Mouse (Mus musculus) G1E (cell line): ENCODE data around the gene Lin7b. TPM values are rescaled to one million over a fixed set of nuclear protein-coding genes. Genes with fewer than 3 reads are reported as not detected.

Experiments
- ATAC-seq: 2 replicates; pipeline ENCODE4 v1.8.0; 2016; ENCODE audit warnings: mild to moderate bottlenecking; ENCODE audit not compliant: insufficient number of reproducible peaks, poor library complexity, low FRiP score, severe bottlenecking; ENCODE audit errors: extremely low read depth
- DNase-seq: peaks from one replicate; pipeline ENCODE4 v3.0.0; 2012; ENCODE audit warnings: low spot score
- H3K27me3 ChIP-seq: 2 replicates; pipeline ENCODE4 v1.6.1; 2012; ENCODE audit warnings: mild to moderate bottlenecking, low read length, inconsistent platforms; ENCODE audit not compliant: insufficient read depth
- H3K36me3 ChIP-seq: replicated peaks from 2 replicates; pipeline ENCODE3; 2012; ENCODE audit warnings: mild to moderate bottlenecking, inconsistent platforms
- H3K4me1 ChIP-seq: 2 replicates; pipeline ENCODE4 v1.6.1; 2012; ENCODE audit warnings: low read depth, low read length, inconsistent platforms, mixed read lengths; ENCODE audit not compliant: insufficient read depth
- H3K4me3 ChIP-seq: 2 replicates; pipeline ENCODE4 v1.5.1; 2012; ENCODE audit warnings: low read depth, mild to moderate bottlenecking, inconsistent platforms, low read length, moderate library complexity, mixed read lengths
- H3K9me3 ChIP-seq: replicated peaks from 2 replicates; pipeline ENCODE4 v1.6.1; 2012; ENCODE audit warnings: inconsistent platforms
- CTCF ChIP-seq: IDR thresholded peaks from 2 replicates; pipeline ENCODE4 v1.5.1; 2012; ENCODE audit warnings: low read depth, low read length, inconsistent platforms, mixed read lengths
- GATA1 ChIP-seq: IDR thresholded peaks from 2 replicates; pipeline ENCODE4 v1.6.1; 2012; ENCODE audit warnings: borderline replicate concordance, low read length, inconsistent platforms, mixed read lengths
- GATA2 ChIP-seq: IDR thresholded peaks from 2 replicates; pipeline ENCODE4 v1.6.1; 2012; ENCODE audit warnings: low read depth, low read length, inconsistent platforms, borderline replicate concordance
- POLR2AphosphoS5 ChIP-seq: IDR thresholded peaks from 2 replicates; pipeline ENCODE4 v1.6.1; 2012; ENCODE audit warnings: low read depth, low read length, inconsistent platforms; ENCODE audit not compliant: insufficient replicate concordance
- TAL1 ChIP-seq: conservative IDR thresholded peaks from 2 replicates; pipeline ENCODE4 v1.6.1; 2012; ENCODE audit warnings: low read depth, low read length, inconsistent platforms, mixed read lengths
- polyA plus RNA-seq: library from polyadenylated mRNA; stranded (reverse); fragments of >175 nt; gene quantifications from 2 replicates; pipeline ENCODE4 v1.2.3, GENCODE M21; 2012
- total RNA-seq, 2 experiments: library from RNA; stranded (forward) in 1 of 2; stranded (reverse) in 1 of 2; fragments of 200-1000 nt in 1 of 2; fragments of >200 nt in 1 of 2; fragmentation: Nextera tagmentation in 1 of 2; gene quantifications; 2 replicates each; pipeline ENCODE4 v1.2.3; 2014 to 2017

Lin7b gene
- total and polyA plus RNA-seq, 3 experiments = 1.1 to 2.0 TPM; not detected in 1

- peaks cover 63% of the 10 kb centered on the region for H3K4me1 ChIP-seq
- no peak for TF ChIP-seq TAL1
- no peak for TF ChIP-seq GATA1
- no peak for TF ChIP-seq POLR2AphosphoS5
- TF ChIP-seq CTCF = no peak
- no peak for ATAC-seq
- peaks cover 23% of the 10 kb centered on the region for H3K27me3 ChIP-seq
- no peak for DNase-seq
- peak overlapping the region; percentile 73 for H3K4me3 ChIP-seq
- H3K36me3 ChIP-seq = peaks cover 50% of the 10 kb centered on the region
- no peaks in the 10 kb centered on the region for H3K9me3 ChIP-seq
Measured at GRCm38 (mm10) chr7:45369836-45370474, 428 bp downstream of the Lin7b start.

GRCm38 (mm10) chr7:45369022-45369745, 1.2 kb downstream of the Lin7b start:
- Histone ChIP-seq H3K36me3 (peaks cover 43% of the 10 kb centered on the region), H3K9me3 (no peaks in the 10 kb centered on the region), H3K4me3 (no peak overlapping the region), H3K27me3 (peaks cover 30% of the 10 kb centered on the region), H3K4me1 (peaks cover 60% of the 10 kb centered on the region)
- ATAC-seq = no peak
- no peak for DNase-seq
- no peak for TF ChIP-seq POLR2AphosphoS5
- no peak for TF ChIP-seq GATA2
- TF ChIP-seq TAL1 = no peak
- no peak for TF ChIP-seq CTCF
- no peak for TF ChIP-seq GATA1

DNA sequence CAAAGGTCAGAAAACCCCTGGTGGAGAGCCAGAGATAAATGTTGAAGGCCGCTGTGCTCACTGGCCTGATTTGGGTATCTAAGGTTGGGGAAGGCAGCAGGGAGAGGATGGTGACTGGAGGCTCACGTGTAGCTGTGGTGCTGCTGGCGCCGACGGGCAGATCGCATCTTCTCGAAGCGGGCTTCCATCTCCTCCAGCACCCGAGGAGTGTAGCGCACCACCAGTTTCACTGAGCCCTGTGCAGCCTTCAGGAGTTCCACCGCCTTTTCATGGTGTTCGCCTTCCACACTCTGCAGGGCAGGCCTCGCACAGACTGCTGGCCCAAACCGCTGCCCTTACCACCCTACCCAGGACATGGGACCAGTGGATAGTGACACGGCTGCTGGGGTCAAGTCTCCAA, 2.2 kb downstream of the Lin7b start:
- Histone ChIP-seq H3K27me3 (peaks cover 39% of the 10 kb centered on the region), H3K9me3 (no peaks in the 10 kb centered on the region), H3K4me1 (peaks cover 60% of the 10 kb centered on the region), H3K4me3 (peak overlapping the region; percentile 73; the same call in 1 of the 2 replicates), H3K36me3 (peaks cover 33% of the 10 kb centered on the region)
- ATAC-seq (no peak), DNase-seq (no peak)
- TF ChIP-seq TAL1 (no peak), GATA2 (no peak), POLR2AphosphoS5 (no peak), CTCF (no peak), GATA1 (no peak)

DNA sequence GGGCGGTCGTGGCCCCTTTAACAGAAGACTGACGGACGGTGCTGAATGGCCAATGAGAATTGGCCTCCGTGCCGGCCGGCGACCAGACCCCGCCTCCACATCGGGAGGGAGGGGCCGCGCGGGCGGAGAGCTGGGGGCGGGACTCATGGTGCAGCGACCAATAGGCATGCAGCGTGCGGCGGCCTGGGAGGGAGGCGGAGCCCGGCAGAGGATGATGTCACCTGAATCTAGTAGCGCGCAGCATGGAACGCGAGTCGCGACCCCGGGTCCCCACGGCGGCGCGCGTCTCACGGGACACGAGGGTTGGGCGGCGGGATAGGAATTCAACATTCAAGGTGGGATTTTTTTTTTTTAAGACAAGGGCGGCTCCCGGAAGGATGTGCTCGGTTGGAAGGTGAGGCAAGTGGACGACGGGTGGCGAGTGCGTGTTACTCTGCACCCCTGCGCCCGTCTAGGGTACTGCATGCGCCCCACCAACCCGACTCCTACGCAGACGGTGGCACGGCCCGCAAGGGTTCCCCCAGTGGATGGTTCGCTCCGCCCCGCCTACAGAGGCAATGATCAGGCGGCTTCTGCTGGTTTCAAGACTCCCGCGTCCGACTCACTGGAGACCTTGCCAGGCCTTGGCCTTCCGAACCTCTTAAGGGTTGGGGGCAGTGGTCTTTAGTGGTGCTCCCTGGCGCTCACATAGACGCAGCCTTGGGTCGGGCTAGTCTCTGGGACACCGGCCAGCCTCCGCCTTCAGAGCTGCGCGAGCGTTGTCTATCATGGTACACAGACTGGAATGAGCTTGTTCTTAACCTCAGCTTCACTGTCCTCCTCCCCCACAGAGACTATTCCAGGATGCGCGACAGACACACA, 3.1 kb downstream of the Lin7b start:
- TF ChIP-seq TAL1 (no peak), CTCF (peak; percentile 57)
- DNase-seq (peak; percentile 99), ATAC-seq (peak; percentile 78)
- H3K36me3 ChIP-seq = peaks cover 23% of the 10 kb centered on the region
- H3K4me1 ChIP-seq = peaks cover 62% of the 10 kb centered on the region
- H3K9me3 ChIP-seq = no peaks in the 10 kb centered on the region
- H3K27me3 ChIP-seq = peaks cover 47% of the 10 kb centered on the region
- H3K4me3 ChIP-seq = peak overlapping the region; percentile 73

DNA sequence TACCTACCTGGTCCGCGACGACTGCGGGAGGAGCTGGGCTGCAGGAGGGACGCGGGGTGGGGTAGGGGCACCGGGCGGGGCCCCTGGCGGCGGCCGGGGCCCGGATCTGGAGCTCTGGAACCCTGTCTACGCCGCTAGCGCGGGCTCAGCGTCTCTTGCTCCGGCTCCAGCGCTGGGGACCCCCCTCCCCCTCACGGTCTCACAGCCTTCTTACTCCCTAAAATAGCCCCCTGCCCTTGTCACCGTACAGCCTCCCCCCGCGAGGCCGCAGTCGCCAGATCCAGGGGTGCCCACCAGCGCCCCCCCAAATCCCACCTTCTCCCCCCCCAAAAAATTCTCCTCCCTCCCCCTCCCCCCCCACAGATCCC, 3.7 kb downstream of the Lin7b start, which contains the start of gene Ppfia3:
Ppfia3 (minus strand) TSS at position 368 of the 368 bp plus-strand sequence.
- H3K9me3 ChIP-seq = no peaks in the 10 kb centered on the region; the same call in 1 of the 2 replicates
- DNase-seq (no peak), ATAC-seq (no peak)
- peaks cover 58% of the 10 kb centered on the region for H3K4me1 ChIP-seq
- H3K36me3 ChIP-seq = peaks cover 18% of the 10 kb centered on the region
- H3K27me3 ChIP-seq = peaks cover 52% of the 10 kb centered on the region
- peak within 1 kb of the TSS; percentile 73 for H3K4me3 ChIP-seq
- TF ChIP-seq POLR2AphosphoS5 (no peak), GATA1 (no peak), GATA2 (no peak), CTCF (no peak), TAL1 (no peak)
